ENCODE assay signal across 16 mouse cellular contexts in genomic region chr12:110816833-110817232, GRCm38 (mm10). TPM values are rescaled to one million over a fixed set of nuclear protein-coding genes. Genes with fewer than 3 reads are reported as not detected.
DNase-seq lines count a peak whose midpoint lies in the region; ATAC-seq lines count a peak whose summit lies in the region.
"Had no signal": no experiment of that assay in that cellular context is flagged by ENCODE, and none has a peak within 500 bp of the region (broad histone marks: within the 10 kb centered on the region; RNA-seq: fewer than 3 reads in every experiment).

No protein-coding gene starts in this region.

- DNase-seq in lung, postnatal 14 days = peak; percentile 23
- DNase-seq in lung, postnatal 10 days = no peak
- peak; percentile 47 for DNase-seq in adipocyte (ENCODE audit: low spot score)
- DNase-seq in gastrocnemius, adult 8-10 months (ENCODE audit: low spot score in 2 of 2) = no peak
- no peak for DNase-seq in adrenal gland, adult 18-20 months (ENCODE audit: low spot score in 2 of 2)
- no peak for DNase-seq in spleen, postnatal 14 days (ENCODE audit: low spot score in 2 of 2)
- DNase-seq: adrenal gland, postnatal 14 days; cerebellum, adult 2 months; cerebellum, postnatal 10 days; embryo, embryonic 11 days; gastrocnemius, postnatal 10 days; heart, adult 2 months; heart, postnatal 14 days had no signal

- peak; percentile 46 for ATAC-seq in megakaryocyte, adult 5-6 weeks (ENCODE audit: poor library complexity, severe bottlenecking)
- ATAC-seq: forebrain, embryonic 14.5 days; hindbrain, postnatal 0 days had no signal

RNA-seq across cellular contexts. Expression of gene Mok, which starts 23.9 kb away (rescaled TPM):
- 1.5 and 1.6 TPM in 2 replicates for total RNA-seq in megakaryocyte, adult 5-6 weeks (2015)
- 1.4 and 1.6 TPM in 2 replicates for total RNA-seq in megakaryocyte, adult 5-6 weeks (2017)
- total RNA-seq in gastrocnemius, adult 8-10 months (2022) = under 1 TPM in 2 of 4 experiments, not detected in 2; 0.35 to 0.52 TPM
- total RNA-seq in adrenal gland, adult 18-20 months (2021) = 1 to 10 TPM in 1 of 2 experiments, under 1 TPM in 1; 0.86 to 1.2 TPM

RNA-seq across cellular contexts. Expression of gene Zfp839, which starts 33.2 kb away (rescaled TPM):
- 3.3 and 4.5 TPM in 2 replicates for total RNA-seq in megakaryocyte, adult 5-6 weeks (2015)
- total RNA-seq in megakaryocyte, adult 5-6 weeks (2017) = 5.5 and 6.2 TPM in 2 replicates
- total RNA-seq in gastrocnemius, adult 8-10 months (2022) = 1 to 10 TPM; 7.8 to 9.6 (median 8.4) TPM
- 10 to 100 TPM; 12.6 to 13.4 TPM for total RNA-seq in adrenal gland, adult 18-20 months (2021)

Comparison
In these comparisons a context has a peak if more than half of its experiments do, and no peak if none do; other contexts are left out.
1. DNase-seq: peak in lung, postnatal 14 days (single experiment) and adipocyte (single experiment); none in lung, postnatal 10 days (single experiment), gastrocnemius, adult 8-10 months (0 of 2), adrenal gland, adult 18-20 months (0 of 2) and spleen, postnatal 14 days (0 of 2).